In the genomic region with DNA sequence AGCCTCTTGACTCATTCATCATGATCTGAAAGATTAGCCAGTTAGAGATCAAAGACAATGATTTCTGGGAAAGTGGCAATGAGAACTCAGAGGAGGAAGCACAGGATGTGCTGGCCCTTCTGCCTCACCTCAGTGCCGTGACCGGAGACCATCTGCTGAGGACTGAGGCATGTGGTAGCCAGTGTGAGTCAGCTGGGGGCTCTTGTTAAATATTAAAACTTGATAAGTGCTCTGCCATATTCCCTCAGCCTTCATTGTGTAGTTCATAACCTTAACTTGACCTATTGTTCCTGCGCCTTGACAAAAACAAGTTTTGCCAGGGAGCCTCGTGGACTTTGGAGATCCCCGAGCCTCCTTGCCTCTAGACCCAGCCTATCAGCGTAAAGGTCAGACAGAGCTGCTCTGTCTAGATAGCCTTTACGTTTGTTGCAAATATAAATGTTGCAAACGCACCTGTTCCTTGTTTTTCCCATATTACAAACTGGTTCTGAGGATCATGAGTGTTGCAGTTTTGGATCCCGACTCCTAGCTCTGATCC, we compare ENCODE assay signal across 28 mouse cellular contexts. TPM values are rescaled to one million over a fixed set of nuclear protein-coding genes. Genes with fewer than 3 reads are reported as not detected.
DNase-seq lines count a peak whose midpoint lies in the region; ATAC-seq and TF ChIP-seq lines count a peak whose summit lies in the region.
"Had no signal": no experiment of that assay in that cellular context is flagged by ENCODE, and none has a peak within 500 bp of the region (broad histone marks: within the 10 kb centered on the region; RNA-seq: fewer than 3 reads in every experiment).

No protein-coding gene starts in this region.

- H3K4me3 ChIP-seq in kidney, embryonic 15.5 days (replicated peaks): no peak overlapping the region
- no peak overlapping the region for H3K4me3 ChIP-seq in small intestine, adult 2 months (ENCODE audit: low read depth, low read length)
- no peak overlapping the region for H3K4me3 ChIP-seq in midbrain, embryonic 14.5 days (replicated peaks; ENCODE audit: low read depth, low read length)
- H3K4me3 ChIP-seq: forebrain, embryonic 15.5 days; heart, embryonic 13.5 days; left cerebral cortex, adult 2 months; lung, embryonic 15.5 days; midbrain, embryonic 15.5 days; myocyte; neural tube, embryonic 13.5 days had no signal

- H3K27me3 ChIP-seq in kidney, embryonic 15.5 days: no peaks in the 10 kb centered on the region
- no peaks in the 10 kb centered on the region for H3K27me3 ChIP-seq in small intestine, adult 2 months (ENCODE audit: control insufficient read depth, insufficient read depth, low read length)
- H3K27me3 ChIP-seq in midbrain, embryonic 14.5 days (ENCODE audit: control insufficient read depth, insufficient read depth, low read length): no peaks in the 10 kb centered on the region
- H3K27me3 ChIP-seq: forebrain, embryonic 15.5 days; heart, embryonic 13.5 days; lung, embryonic 15.5 days; midbrain, embryonic 15.5 days; neural tube, embryonic 13.5 days had no signal

- H3K36me3 ChIP-seq in kidney, embryonic 15.5 days: no peaks in the 10 kb centered on the region
- H3K36me3 ChIP-seq in small intestine, adult 2 months (ENCODE audit: control insufficient read depth, insufficient read depth, low read length): no peaks in the 10 kb centered on the region
- no peaks in the 10 kb centered on the region for H3K36me3 ChIP-seq in midbrain, embryonic 14.5 days (ENCODE audit: control insufficient read depth, insufficient read depth, low read length)
- H3K36me3 ChIP-seq: forebrain, embryonic 15.5 days; heart, embryonic 13.5 days; lung, embryonic 15.5 days; midbrain, embryonic 15.5 days; neural tube, embryonic 13.5 days had no signal

- no peak overlapping the region for H3K9ac ChIP-seq in kidney, embryonic 15.5 days
- H3K9ac ChIP-seq in midbrain, embryonic 14.5 days (replicated peaks; ENCODE audit: low read length): no peak overlapping the region
- H3K9ac ChIP-seq: forebrain, embryonic 15.5 days; heart, embryonic 13.5 days; liver, embryonic 14.5 days; lung, embryonic 15.5 days; midbrain, embryonic 15.5 days; neural tube, embryonic 13.5 days had no signal

- no peak overlapping the region for H3K27ac ChIP-seq in kidney, embryonic 15.5 days
- H3K27ac ChIP-seq in small intestine, adult 2 months (ENCODE audit: insufficient read depth, low read depth, low read length): peak overlapping the region; percentile 57; the same call in 1 of the 2 replicates
- no peak overlapping the region for H3K27ac ChIP-seq in midbrain, embryonic 14.5 days (replicated peaks; ENCODE audit: low read depth, low read length)
- H3K27ac ChIP-seq: forebrain, embryonic 15.5 days; heart, embryonic 13.5 days; hindbrain, postnatal 0 days; left cerebral cortex, adult 2 months; liver, embryonic 14.5 days; lung, embryonic 15.5 days; midbrain, embryonic 15.5 days; neural tube, embryonic 13.5 days had no signal

- no peak for TF ChIP-seq POLR2A in small intestine, adult 2 months (IDR thresholded peaks at IDR 0.05; ENCODE audit: low read depth, low read length)

- no peak for ATAC-seq in kidney, embryonic 15.5 days (replicated peaks; ENCODE audit: low FRiP score)
- ATAC-seq in midbrain, embryonic 14.5 days (ENCODE audit: low FRiP score, low TSS enrichment): no peak
- ATAC-seq: forebrain, embryonic 15.5 days; hindbrain, postnatal 0 days; midbrain, embryonic 15.5 days had no signal

- WGBS in kidney, embryonic 15.5 days: 83% methylated on average over 9 of the region's 9 CpGs
- 33% methylated on average over 9 of the region's 9 CpGs for WGBS in small intestine, adult 2 months
- 89% methylated on average over 9 of the region's 9 CpGs for WGBS in midbrain, embryonic 14.5 days

- peak; percentile 42 for DNase-seq in kidney, adult 11 months
- DNase-seq in urinary bladder, postnatal 14 days (ENCODE audit: low spot score): peak; percentile 6
- DNase-seq in urinary bladder, postnatal 36 days (ENCODE audit: low spot score in 2 of 2): no peak
- no peak for DNase-seq in midbrain, embryonic 14.5 days
- DNase-seq in thymus, postnatal 25 days: no peak
- DNase-seq: adrenal gland, postnatal 10 days; cerebellum, adult 18-20 months; cerebellum, postnatal 14 days; gastrocnemius, postnatal 10 days; heart, adult 18-20 months; heart, postnatal 14 days; lung, postnatal 36 days; right cerebral cortex, postnatal 4 days had no signal

- no peak for TF ChIP-seq CTCF in small intestine, adult 2 months (IDR thresholded peaks at IDR 0.05; ENCODE audit: extremely low read depth, insufficient read length, insufficient replicate concordance, low read depth, low read length)

- H3K9me3 ChIP-seq in kidney, embryonic 15.5 days (replicated peaks): no peaks in the 10 kb centered on the region
- no peaks in the 10 kb centered on the region for H3K9me3 ChIP-seq in midbrain, embryonic 14.5 days (ENCODE audit: control insufficient read depth, low read length)
- H3K9me3 ChIP-seq: forebrain, embryonic 15.5 days; heart, embryonic 13.5 days; lung, embryonic 15.5 days; midbrain, embryonic 15.5 days; neural tube, embryonic 13.5 days had no signal

- no peaks in the 10 kb centered on the region for H3K4me1 ChIP-seq in kidney, embryonic 15.5 days
- H3K4me1 ChIP-seq in small intestine, adult 2 months (ENCODE audit: control insufficient read depth, insufficient read depth, insufficient read length, low read length): no peaks in the 10 kb centered on the region
- H3K4me1 ChIP-seq in midbrain, embryonic 14.5 days (ENCODE audit: control insufficient read depth, insufficient read depth, low read length): no peaks in the 10 kb centered on the region
- H3K4me1 ChIP-seq: forebrain, embryonic 15.5 days; heart, embryonic 13.5 days; lung, embryonic 15.5 days; midbrain, embryonic 15.5 days; neural tube, embryonic 13.5 days had no signal

- no peak overlapping the region for H3K4me2 ChIP-seq in kidney, embryonic 15.5 days
- no peak overlapping the region for H3K4me2 ChIP-seq in midbrain, embryonic 14.5 days (ENCODE audit: low read length)
- H3K4me2 ChIP-seq: forebrain, embryonic 15.5 days; heart, embryonic 13.5 days; lung, embryonic 15.5 days; midbrain, embryonic 15.5 days; neural tube, embryonic 13.5 days had no signal

RNA-seq across cellular contexts. Expression of a gene that starts 9.7 kb away (rescaled TPM):
- not detected in 2 replicates for polyA plus RNA-seq in kidney, embryonic 15.5 days (2015; fragmentation: Nextera tagmentation; extraction: Ambion mirVana)
- polyA plus RNA-seq in small intestine, adult 2 months (2012; rRNA removed): 33.1 and 112 TPM in 2 replicates
- not detected in 2 replicates for polyA plus RNA-seq in midbrain, embryonic 14.5 days (2014; fragmentation: Nextera tagmentation; extraction: Ambion mirVana)
- polyA plus RNA-seq: embryonic facial prominence, embryonic 14.5 days; forebrain, embryonic 15.5 days; heart, embryonic 13.5 days; hindbrain, embryonic 11.5 days; hindbrain, postnatal 0 days; limb, embryonic 14.5 days; liver, embryonic 14.5 days; lung, embryonic 15.5 days; midbrain, embryonic 15.5 days; myocyte; neural tube, embryonic 13.5 days had no signal

RNA-seq across cellular contexts. Expression of a gene that starts 54.1 kb away (rescaled TPM):
- polyA plus RNA-seq in kidney, embryonic 15.5 days (2015; fragmentation: Nextera tagmentation; extraction: Ambion mirVana): not detected in 2 replicates
- 0.04 TPM in 1 of 2 replicates, not detected in the other for polyA plus RNA-seq in small intestine, adult 2 months (2012; rRNA removed)
- polyA plus RNA-seq in midbrain, embryonic 14.5 days (2014; fragmentation: Nextera tagmentation; extraction: Ambion mirVana): not detected in 2 replicates
- polyA plus RNA-seq: embryonic facial prominence, embryonic 14.5 days; forebrain, embryonic 15.5 days; heart, embryonic 13.5 days; hindbrain, embryonic 11.5 days; hindbrain, postnatal 0 days; liver, embryonic 14.5 days; lung, embryonic 15.5 days; midbrain, embryonic 15.5 days; myocyte; neural tube, embryonic 13.5 days; stomach, embryonic 16.5 days had no signal

Comparison
In these comparisons a context has a peak if more than half of its experiments do, and no peak if none do; other contexts are left out.
1. DNase-seq: peak in kidney, adult 11 months (single experiment) and urinary bladder, postnatal 14 days (single experiment); none in urinary bladder, postnatal 36 days (0 of 2), midbrain, embryonic 14.5 days (single experiment) and thymus, postnatal 25 days (single experiment).
2. RNA of a gene that starts 9.7 kb away (polyA plus RNA-seq): 33.1 to 112 TPM in small intestine, adult 2 months; not detected in kidney, embryonic 15.5 days and not detected in midbrain, embryonic 14.5 days; every median in the first group is over 10 times any median in the second.